Mouse (Mus musculus) embryonic facial prominence, embryonic 13.5 days (tissue): ENCODE data around the gene Pced1b. TPM values are rescaled to one million over a fixed set of nuclear protein-coding genes. Genes with fewer than 3 reads are reported as not detected.

Source experiments
- ATAC-seq: fragments of 200-750 bp; cut with Nextera tagmentation; 2 replicates; pipeline ENCODE4 v1.8.0; 2017; ENCODE audit warnings: low read depth; ENCODE audit not compliant: insufficient number of reproducible peaks, insufficient read depth, low FRiP score, low TSS enrichment
- H3K27ac ChIP-seq: fragments of 300-500 bp; sonication (generic); 2 replicates; pipeline ENCODE4 v1.5.1; 2015; ENCODE audit warnings: moderate library complexity, mild to moderate bottlenecking, inconsistent platforms
- H3K27me3 ChIP-seq: fragments of 300-500 bp; sonication (generic); 2 replicates; pipeline ENCODE4 v1.6.1; 2015; ENCODE audit warnings: mild to moderate bottlenecking, inconsistent platforms
- H3K36me3 ChIP-seq: fragments of 300-500 bp; sonication (generic); 2 replicates; pipeline ENCODE4 v1.6.1; 2015; ENCODE audit warnings: mild to moderate bottlenecking, inconsistent platforms
- H3K4me1 ChIP-seq: fragments of 300-500 bp; sonication (generic); 2 replicates; pipeline ENCODE4 v1.6.1; 2015; ENCODE audit warnings: inconsistent platforms
- H3K4me2 ChIP-seq: fragments of 300-500 bp; sonication (generic); 2 replicates; pipeline ENCODE4 v1.6.1; 2015; ENCODE audit warnings: moderate library complexity, mild to moderate bottlenecking, inconsistent platforms
- H3K4me3 ChIP-seq: fragments of 300-500 bp; sonication (generic); 2 replicates; pipeline ENCODE4 v1.5.1; 2015; ENCODE audit warnings: mild to moderate bottlenecking, inconsistent platforms
- H3K9ac ChIP-seq: fragments of 300-500 bp; sonication (generic); 2 replicates; pipeline ENCODE4 v1.6.1; 2015; ENCODE audit warnings: mild to moderate bottlenecking, inconsistent platforms
- H3K9me3 ChIP-seq: fragments of 300-500 bp; sonication (generic); 2 replicates; pipeline ENCODE4 v1.6.1; 2016; ENCODE audit warnings: inconsistent platforms
- WGBS: fragments of 180-500 bp; shearing (Covaris S2); methylation state at CpG from one replicate; pipeline ENCODE4 v1.1.7; 2015; ENCODE audit warnings: mixed read lengths; 5-methylcytosine and 5-hydroxymethylcytosine counted together
- polyA plus RNA-seq: library from polyadenylated mRNA; unstranded; fragments of >200 nt; fragmentation: Nextera tagmentation; extraction: Ambion mirVana; gene quantifications from 2 replicates; pipeline ENCODE4 v1.2.1, GENCODE M21; 2015

The Pced1b gene
- polyA plus RNA-seq, 1 experiment from 2014 or later = 3.3 TPM

- Histone ChIP-seq H3K4me2 (no peak overlapping the region), H3K27me3 (no peaks in the 10 kb centered on the region), H3K36me3 (no peaks in the 10 kb centered on the region), H3K4me1 (0 out of 2 replicates have a peak, but pooled peaks cover 4% of the 10 kb centered on the region), H3K9me3 (peaks cover 7% of the 10 kb centered on the region; the same call in 1 of the 2 replicates), H3K9ac (no peak overlapping the region), H3K4me3 (no peak overlapping the region), H3K27ac (no peak overlapping the region)
- no peak for ATAC-seq
- WGBS = 91% methylated on average over 8 of the region's 8 CpGs
These were observed 165.4 kb downstream of the Pced1b start for GRCm38 (mm10) chr15:97412308-97412707.

DNA sequence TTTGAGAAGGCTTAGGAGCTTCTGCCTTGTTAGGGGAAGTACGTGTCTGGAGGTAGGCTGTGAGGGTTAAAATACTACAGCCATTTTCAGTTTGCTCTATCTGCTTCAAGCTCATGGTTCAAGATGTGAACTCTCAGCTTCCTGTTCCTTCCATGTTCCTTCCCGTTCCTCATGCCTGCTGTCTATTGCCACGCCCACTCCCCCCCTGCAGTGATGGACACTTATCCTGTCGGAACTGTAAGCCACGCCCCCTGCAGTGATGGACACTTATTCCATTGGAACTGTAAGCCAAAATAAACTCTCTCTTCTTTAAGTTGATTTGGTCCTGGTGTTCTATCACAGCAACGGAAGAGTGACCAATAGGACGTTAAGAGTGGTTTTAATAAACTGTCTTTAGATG lies 166.0 kb downstream of the Pced1b start:
- H3K4me1 ChIP-seq = no peaks in the 10 kb centered on the region
- H3K9me3 ChIP-seq = peaks cover 7% of the 10 kb centered on the region; the same call in 1 of the 2 replicates
- no peak overlapping the region for H3K9ac ChIP-seq
- no peak overlapping the region for H3K27ac ChIP-seq
- H3K4me3 ChIP-seq = no peak overlapping the region
- H3K4me2 ChIP-seq = no peak overlapping the region
- WGBS = 84% methylated on average over 7 of the region's 7 CpGs
- H3K36me3 ChIP-seq = no peaks in the 10 kb centered on the region
- ATAC-seq = no peak
- H3K27me3 ChIP-seq = no peaks in the 10 kb centered on the region

GRCm38 (mm10) chr15:97414718-97415413 lies 168.0 kb downstream of the Pced1b start:
- H3K4me2 ChIP-seq = no peak overlapping the region
- H3K4me1 ChIP-seq = no peaks in the 10 kb centered on the region
- H3K27ac ChIP-seq = no peak overlapping the region
- H3K27me3 ChIP-seq = no peaks in the 10 kb centered on the region
- no peak overlapping the region for H3K4me3 ChIP-seq
- no peaks in the 10 kb centered on the region for H3K36me3 ChIP-seq
- 74% methylated on average over 12 of the region's 12 CpGs for WGBS
- H3K9me3 ChIP-seq = peaks cover 7% of the 10 kb centered on the region; the same call in 1 of the 2 replicates
- ATAC-seq = no peak
- H3K9ac ChIP-seq = no peak overlapping the region

GRCm38 (mm10) chr15:97415426-97415946 lies 168.6 kb downstream of the Pced1b start:
- Histone ChIP-seq H3K4me3 (no peak overlapping the region), H3K9me3 (peaks cover 7% of the 10 kb centered on the region; the same call in 1 of the 2 replicates), H3K4me1 (no peaks in the 10 kb centered on the region), H3K27ac (no peak overlapping the region), H3K9ac (no peak overlapping the region), H3K4me2 (no peak overlapping the region), H3K27me3 (no peaks in the 10 kb centered on the region), H3K36me3 (no peaks in the 10 kb centered on the region)
- ATAC-seq = no peak
- WGBS = 75% methylated on average over 2 of the region's 2 CpGs

GRCm38 (mm10) chr15:97420292-97420691 lies 173.4 kb downstream of the Pced1b start:
- no peaks in the 10 kb centered on the region for H3K36me3 ChIP-seq
- no peaks in the 10 kb centered on the region for H3K9me3 ChIP-seq
- H3K4me3 ChIP-seq = no peak overlapping the region
- no peak for ATAC-seq
- H3K27ac ChIP-seq = no peak overlapping the region
- WGBS = 90% methylated on average over 2 of the region's 2 CpGs
- H3K9ac ChIP-seq = no peak overlapping the region
- no peak overlapping the region for H3K4me2 ChIP-seq
- no peaks in the 10 kb centered on the region for H3K27me3 ChIP-seq
- no peaks in the 10 kb centered on the region for H3K4me1 ChIP-seq

DNA sequence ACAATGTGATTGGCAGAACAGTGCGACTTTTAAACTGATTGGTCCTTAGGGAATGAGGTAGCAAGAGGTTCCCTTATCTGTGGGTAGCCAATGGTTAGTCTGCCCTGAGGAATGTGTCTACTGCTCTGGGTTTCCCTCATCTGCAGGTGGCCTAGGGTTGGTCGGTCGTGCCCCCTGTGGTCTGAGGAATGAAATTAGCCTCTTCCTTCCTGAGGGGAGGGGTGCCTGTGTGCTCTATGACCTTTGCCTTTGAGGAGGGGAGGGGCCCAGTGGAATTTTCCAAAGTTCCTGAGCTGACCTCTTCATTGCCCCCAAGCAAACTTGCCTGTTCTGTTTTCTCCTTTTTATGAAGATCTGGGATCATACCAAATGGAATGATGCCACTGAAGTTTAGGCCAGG lies 174.6 kb downstream of the Pced1b start:
- 51% methylated on average over 3 of the region's 3 CpGs for WGBS
- ATAC-seq = no peak
- no peak overlapping the region for H3K4me2 ChIP-seq

GRCm38 (mm10) chr15:97422212-97422944 lies 175.5 kb downstream of the Pced1b start:
- H3K27me3 ChIP-seq = no peaks in the 10 kb centered on the region
- H3K36me3 ChIP-seq = no peaks in the 10 kb centered on the region
- no peaks in the 10 kb centered on the region for H3K4me1 ChIP-seq
- H3K4me3 ChIP-seq = no peak overlapping the region
- no peak for ATAC-seq
- 65% methylated on average over 4 of the region's 4 CpGs for WGBS
- H3K4me2 ChIP-seq = no peak overlapping the region
- no peak overlapping the region for H3K27ac ChIP-seq
- H3K9ac ChIP-seq = no peak overlapping the region
- H3K9me3 ChIP-seq = no peaks in the 10 kb centered on the region

More for the DNA sequence above, 174.6 kb downstream of the Pced1b start:
- Histone ChIP-seq H3K9me3 (no peaks in the 10 kb centered on the region), H3K36me3 (no peaks in the 10 kb centered on the region), H3K9ac (no peak overlapping the region), H3K27me3 (no peaks in the 10 kb centered on the region), H3K27ac (no peak overlapping the region), H3K4me3 (no peak overlapping the region), H3K4me1 (no peaks in the 10 kb centered on the region)

GRCm38 (mm10) chr15:97424375-97424774 lies 177.5 kb downstream of the Pced1b start:
- H3K36me3 ChIP-seq = no peaks in the 10 kb centered on the region
- H3K4me2 ChIP-seq = no peak overlapping the region
- no peak overlapping the region for H3K27ac ChIP-seq
- H3K9me3 ChIP-seq = no peaks in the 10 kb centered on the region
- H3K4me1 ChIP-seq = no peaks in the 10 kb centered on the region
- H3K27me3 ChIP-seq = no peaks in the 10 kb centered on the region
- ATAC-seq = no peak
- H3K4me3 ChIP-seq = no peak overlapping the region
- no peak overlapping the region for H3K9ac ChIP-seq
- WGBS = 57% methylated on average over 7 of the region's 7 CpGs

- H3K9ac ChIP-seq = no peak overlapping the region
- no peaks in the 10 kb centered on the region for H3K27me3 ChIP-seq
- no peaks in the 10 kb centered on the region for H3K9me3 ChIP-seq
- 85% methylated on average over 3 of the region's 3 CpGs for WGBS
- no peaks in the 10 kb centered on the region for H3K36me3 ChIP-seq
- H3K4me2 ChIP-seq = no peak overlapping the region
- no peak overlapping the region for H3K27ac ChIP-seq
- H3K4me1 ChIP-seq = no peaks in the 10 kb centered on the region
- no peak for ATAC-seq
- H3K4me3 ChIP-seq = no peak overlapping the region
These were observed 178.1 kb downstream of the Pced1b start for GRCm38 (mm10) chr15:97424961-97425360.

DNA sequence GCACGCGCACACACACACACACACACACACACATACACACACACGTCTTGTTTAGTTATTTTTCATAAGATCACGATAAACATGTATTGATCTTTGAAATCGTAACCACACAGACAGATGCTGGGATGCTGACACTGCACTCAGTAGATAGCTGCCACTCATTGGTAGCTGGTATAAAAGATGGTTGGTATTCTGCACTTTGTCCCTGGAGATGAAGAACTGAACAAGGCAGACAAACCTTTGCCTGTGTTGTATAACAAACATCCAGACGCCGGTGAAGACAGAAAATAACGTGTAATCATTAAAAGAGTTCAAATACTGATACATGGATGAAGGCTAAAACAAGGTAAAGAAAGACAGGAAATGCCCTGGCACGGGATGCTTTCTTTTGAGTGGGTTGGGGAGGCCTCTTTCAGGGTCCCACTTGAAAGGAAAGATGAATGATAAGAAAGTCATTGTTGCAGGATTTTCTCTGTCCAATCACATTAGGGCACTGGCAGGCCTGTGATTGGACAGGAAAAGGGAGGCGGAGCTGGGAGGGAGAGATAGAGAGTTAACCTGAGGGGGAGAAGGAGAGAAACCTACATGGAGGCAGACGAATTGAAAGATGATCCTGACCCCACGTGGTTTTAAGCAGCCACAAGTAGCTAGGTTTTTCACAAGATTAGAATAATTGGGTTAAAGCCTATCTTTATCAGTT lies 182.4 kb downstream of the Pced1b start:
- Histone ChIP-seq H3K27me3 (no peaks in the 10 kb centered on the region), H3K9ac (no peak overlapping the region), H3K36me3 (no peaks in the 10 kb centered on the region), H3K9me3 (no peaks in the 10 kb centered on the region), H3K4me3 (no peak overlapping the region), H3K4me2 (no peak overlapping the region), H3K4me1 (no peaks in the 10 kb centered on the region), H3K27ac (no peak overlapping the region)
- 85% methylated on average over 12 of the region's 12 CpGs for WGBS
- no peak for ATAC-seq

DNA sequence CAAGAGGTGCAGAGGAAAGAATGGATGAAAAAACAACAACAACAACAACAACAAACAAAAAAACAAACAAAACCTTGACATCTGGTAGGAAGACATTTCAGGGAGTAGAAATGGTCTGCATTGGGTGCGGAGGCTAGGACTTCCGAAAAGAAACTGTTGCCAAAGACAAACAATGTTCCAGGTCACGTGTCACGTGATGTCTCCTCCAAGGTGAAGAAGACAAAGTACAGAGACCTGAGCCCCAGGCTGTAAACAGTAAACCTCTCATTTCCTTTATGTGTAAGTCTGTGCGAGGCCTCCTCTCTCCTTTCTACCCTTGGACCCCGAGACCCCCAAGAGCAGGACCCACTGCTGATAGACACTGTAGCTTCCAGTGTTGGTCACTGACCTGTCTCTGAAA lies 184.6 kb downstream of the Pced1b start:
- Histone ChIP-seq H3K36me3 (no peaks in the 10 kb centered on the region), H3K27ac (no peak overlapping the region), H3K27me3 (no peaks in the 10 kb centered on the region), H3K4me1 (no peaks in the 10 kb centered on the region), H3K4me3 (no peak overlapping the region), H3K4me2 (no peak overlapping the region), H3K9ac (no peak overlapping the region), H3K9me3 (no peaks in the 10 kb centered on the region)
- no peak for ATAC-seq
- WGBS = 90% methylated on average over 6 of the region's 6 CpGs
